Mouse (Mus musculus) embryo, embryonic 10 days (tissue): Measurements from ENCODE around the gene Nsun6.
A peak's percentile ranks its signal among the peaks of the same experiment; 100 is the strongest.

Experiments
- DNase-seq: peaks from one replicate; pipeline ENCODE4 v3.0.0-alpha.2; 2015; ENCODE audit warnings: low spot score

Gene Nsun6

GRCm38 (mm10) chr2:15054945-15055637, at the start of gene Nsun6:
Gene Nsun6, minus strand, starts transcription at chr2:15055069.
- DNase-seq, result peak; percentile 98

- DNase-seq, result no peak
These were observed 49.5 kb upstream of the Nsun6 start for GRCm38 (mm10) chr2:15104386-15104785.

- no peak for DNase-seq
These were observed 41.7 kb upstream of the Nsun6 start for GRCm38 (mm10) chr2:15096514-15097090.

GRCm38 (mm10) chr2:15087308-15087707, 32.4 kb upstream of the Nsun6 start:
- DNase-seq, result no peak

DNA sequence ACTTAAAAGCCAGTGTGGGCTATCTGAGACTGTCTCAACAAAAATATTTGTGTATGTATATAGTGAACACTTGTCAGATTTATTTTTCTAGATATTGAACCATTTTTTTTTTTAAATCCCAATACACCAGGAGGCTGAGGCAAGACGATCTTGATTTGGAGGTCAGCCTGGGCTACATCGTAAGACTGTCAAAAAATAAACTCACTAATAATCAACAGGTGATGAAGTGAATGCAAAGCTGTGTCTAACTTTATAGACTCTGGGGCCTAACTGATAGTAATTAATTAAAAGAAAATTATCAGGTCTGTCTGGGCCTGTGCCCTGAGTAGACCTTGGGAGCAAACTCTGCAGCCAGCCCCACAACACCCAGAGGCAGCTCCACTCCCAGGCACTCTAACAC, 28.8 kb upstream of the Nsun6 start:
- no peak for DNase-seq

DNA sequence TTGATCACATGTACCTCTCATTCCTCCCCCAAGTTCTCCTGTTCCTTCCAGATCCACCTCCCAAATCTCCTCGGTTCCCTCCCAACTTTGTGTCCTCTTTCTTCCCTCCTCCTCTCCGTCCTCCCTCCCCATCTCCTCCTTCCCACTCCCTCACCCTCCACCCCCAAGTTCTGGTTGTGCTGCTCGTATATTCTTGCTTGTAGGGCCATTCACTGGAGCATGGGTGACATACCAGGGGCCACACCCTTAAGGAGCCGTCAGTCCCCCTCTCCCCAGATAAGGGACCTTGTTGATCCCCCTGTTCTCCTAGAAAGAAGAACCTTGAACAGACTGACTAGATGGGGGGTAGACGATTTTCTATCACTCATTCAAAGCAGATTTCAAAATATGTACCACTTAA, 12.2 kb upstream of the Nsun6 start:
- no peak for DNase-seq

- no peak for DNase-seq
These were observed 10.6 kb upstream of the Nsun6 start for GRCm38 (mm10) chr2:15065447-15065846.

- no peak for DNase-seq
These were observed 9.8 kb upstream of the Nsun6 start for GRCm38 (mm10) chr2:15064380-15065269.

DNA sequence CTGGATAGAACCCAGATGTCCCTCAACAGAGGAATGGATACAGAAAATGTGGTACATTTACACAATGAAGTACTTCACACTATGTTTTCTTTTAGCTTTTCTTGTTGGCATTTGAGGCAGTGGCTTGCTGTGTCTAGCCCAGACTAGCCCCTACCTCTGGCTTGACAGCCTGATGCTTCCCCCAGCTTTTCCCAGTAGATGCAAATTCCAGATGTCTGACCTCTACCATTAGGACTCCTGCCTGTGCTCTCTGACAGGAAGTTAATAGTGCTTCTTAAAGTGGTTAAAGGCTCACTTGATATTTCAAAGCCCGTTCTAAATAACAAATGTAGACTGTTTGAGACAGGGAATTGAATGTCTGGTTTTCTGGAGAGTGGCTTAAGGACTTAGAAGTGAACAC, 8.9 kb upstream of the Nsun6 start:
- peak; percentile 52 for DNase-seq

GRCm38 (mm10) chr2:15060856-15061255, 6.0 kb upstream of the Nsun6 start:
- no peak for DNase-seq

GRCm38 (mm10) chr2:15058227-15058626, 3.4 kb upstream of the Nsun6 start:
- no peak for DNase-seq

GRCm38 (mm10) chr2:15055741-15056151, 877 bp upstream of the Nsun6 start:
- peak; percentile 29 for DNase-seq

- no peak for DNase-seq
These were observed 373 bp downstream of the Nsun6 start for GRCm38 (mm10) chr2:15054496-15054895.

DNA sequence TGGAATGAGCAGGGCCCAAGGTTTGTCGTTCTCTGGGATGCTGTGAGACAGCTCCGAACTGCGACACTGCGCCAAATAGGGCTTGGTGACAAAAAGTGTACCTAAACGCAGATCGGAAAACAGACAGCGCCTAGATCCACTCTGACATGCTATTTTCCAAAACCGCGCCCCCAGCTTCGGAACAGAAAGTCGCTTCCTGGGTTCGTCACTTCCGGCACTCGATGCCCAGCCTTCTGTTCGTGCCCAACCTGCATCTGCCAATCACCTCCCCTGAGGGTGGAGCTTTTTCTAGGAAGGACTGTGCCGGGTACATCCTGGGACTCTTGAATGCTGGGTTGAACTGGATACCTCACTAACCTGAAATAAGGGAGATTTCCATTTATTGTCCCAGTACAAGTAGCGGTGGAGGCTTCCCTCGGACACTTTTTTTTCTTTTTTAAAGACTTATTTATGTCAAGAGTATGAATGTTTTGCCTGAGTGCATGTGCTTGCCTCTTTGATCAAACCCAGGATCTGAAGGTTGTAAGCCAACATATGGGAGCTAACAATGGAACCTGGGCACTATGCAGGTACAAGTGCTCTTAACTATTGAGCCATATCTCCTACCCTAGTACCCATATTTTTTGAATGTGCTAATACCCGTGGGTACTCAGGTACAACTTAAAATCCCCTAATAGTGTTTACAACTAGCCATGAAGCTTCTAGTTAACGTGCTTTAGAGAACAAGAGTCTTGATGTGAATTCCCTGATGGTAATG, 5.6 kb downstream of the Nsun6 start, which contains the start of gene Arl5b:
Gene Arl5b, plus strand, starts transcription at position 279 of the 757 bp plus-strand sequence.
- peak; percentile 95 for DNase-seq

GRCm38 (mm10) chr2:15040326-15040725, 14.5 kb downstream of the Nsun6 start:
- DNase-seq, result peak; percentile 23

- no peak for DNase-seq
These were observed 16.2 kb downstream of the Nsun6 start for GRCm38 (mm10) chr2:15038705-15039104.

- DNase-seq, result no peak
These were observed 27.1 kb downstream of the Nsun6 start for GRCm38 (mm10) chr2:15027816-15028215.

GRCm38 (mm10) chr2:15026817-15027216, 28.1 kb downstream of the Nsun6 start:
- no peak for DNase-seq

DNA sequence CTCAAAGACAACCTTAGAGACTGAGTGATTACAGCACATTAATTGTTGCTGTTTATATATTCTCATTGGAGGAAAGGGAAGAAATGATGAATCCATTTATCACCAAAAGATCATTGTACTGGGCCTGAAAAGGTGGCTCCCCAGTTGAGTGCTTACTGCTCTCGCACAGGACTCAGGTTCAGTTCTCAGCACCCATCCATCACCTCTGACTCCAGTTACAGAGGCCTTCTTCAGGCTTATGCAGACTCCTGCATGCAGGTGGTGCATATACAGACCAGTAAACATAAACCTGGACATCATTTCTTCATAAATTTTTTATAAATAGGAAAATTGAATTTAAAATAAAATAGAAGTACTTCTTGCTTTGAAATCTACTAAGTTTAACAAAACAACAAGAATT, 46.8 kb downstream of the Nsun6 start:
- no peak for DNase-seq

DNA sequence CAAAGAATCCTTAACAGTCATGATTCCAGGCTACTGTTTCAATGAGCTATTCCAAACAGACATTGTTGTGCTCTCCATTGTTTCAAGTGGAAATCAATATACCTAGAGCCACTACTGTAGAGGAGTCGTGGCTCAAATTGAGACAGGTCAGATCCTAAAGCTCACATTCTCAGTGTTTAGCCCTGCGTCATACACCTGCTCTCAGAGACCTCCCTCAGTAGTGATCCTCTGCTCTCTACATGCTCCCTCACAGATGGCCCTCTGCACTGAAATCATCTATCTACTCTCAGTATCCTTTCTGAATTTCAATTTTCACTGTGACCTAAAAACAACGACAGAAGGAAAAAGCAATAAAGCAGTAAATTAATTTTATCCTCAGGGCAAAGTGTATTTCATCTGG, 47.3 kb downstream of the Nsun6 start:
- DNase-seq, result no peak

GRCm38 (mm10) chr2:14997836-14998235, 57.0 kb downstream of the Nsun6 start:
- DNase-seq, result no peak

- no peak for DNase-seq
These were observed 58.8 kb downstream of the Nsun6 start for GRCm38 (mm10) chr2:14996036-14996435.
